ENCODE assay signal across 8 mouse cellular contexts in genomic region chr7:29290691-29291485, GRCm38 (mm10). TPM values are rescaled to one million over a fixed set of nuclear protein-coding genes. Genes with fewer than 3 reads are reported as not detected.
DNase-seq lines count a peak whose midpoint lies in the region; ATAC-seq lines count a peak whose summit lies in the region.

No protein-coding gene starts in this region.

- 37% methylated on average over 11 of the region's 11 CpGs for WGBS in kidney, embryonic 15.5 days
- 58% methylated on average over 11 of the region's 11 CpGs for WGBS in heart, embryonic 14.5 days
- WGBS in midbrain, embryonic 14.5 days, result 34% methylated on average over 11 of the region's 11 CpGs

- no peaks in the 10 kb centered on the region for H3K9me3 ChIP-seq in kidney, embryonic 15.5 days (replicated peaks)
- H3K9me3 ChIP-seq in heart, embryonic 14.5 days (ENCODE audit: control insufficient read depth, low read length), result no peaks in the 10 kb centered on the region
- H3K9me3 ChIP-seq in midbrain, embryonic 14.5 days (ENCODE audit: control insufficient read depth, low read length), result no peaks in the 10 kb centered on the region

- no peak for DNase-seq in kidney, postnatal 25 days
- DNase-seq in cerebellum, postnatal 10 days, result peak; percentile 63 to 79
- no peak for DNase-seq in midbrain, embryonic 14.5 days
- no peak for DNase-seq in gastrocnemius, postnatal 10 days
- DNase-seq in right cerebral cortex, postnatal 10 days (ENCODE audit: low spot score in 2 of 2), result no peak
- no peak for DNase-seq in thymus, postnatal 25 days

- H3K27ac ChIP-seq in kidney, embryonic 15.5 days, result peak overlapping the region; percentile 80
- peak overlapping the region in 1 of 2 experiments; percentile 57; a peak in 2 of 4 replicates for H3K27ac ChIP-seq in heart, embryonic 14.5 days (replicated peaks in 1 of 2; ENCODE audit: control insufficient read depth in 1 of 2, insufficient read depth in 1 of 2, low read depth in 2 of 2, low read length in 2 of 2)
- peak overlapping the region; percentile 32 for H3K27ac ChIP-seq in midbrain, embryonic 14.5 days (replicated peaks; ENCODE audit: low read depth, low read length)

- peak overlapping the region; percentile 96 for H3K4me2 ChIP-seq in kidney, embryonic 15.5 days
- peak overlapping the region; percentile 83; the same call in 1 of the 2 replicates for H3K4me2 ChIP-seq in heart, embryonic 14.5 days (ENCODE audit: low read length)
- H3K4me2 ChIP-seq in midbrain, embryonic 14.5 days (ENCODE audit: low read length), result no peak overlapping the region

- H3K4me3 ChIP-seq in kidney, embryonic 15.5 days (replicated peaks), result peak overlapping the region; percentile 61
- H3K4me3 ChIP-seq in heart, embryonic 14.5 days (ENCODE audit: control insufficient read depth in 1 of 2, insufficient read depth in 1 of 2, low read depth in 1 of 2, low read length in 2 of 2), result no peak overlapping the region
- H3K4me3 ChIP-seq in midbrain, embryonic 14.5 days (replicated peaks; ENCODE audit: low read depth, low read length), result no peak overlapping the region

- peaks cover 58% of the 10 kb centered on the region for H3K4me1 ChIP-seq in kidney, embryonic 15.5 days
- H3K4me1 ChIP-seq in heart, embryonic 14.5 days (ENCODE audit: control insufficient read depth in 2 of 2, insufficient read depth in 2 of 2, low read length in 2 of 2), result peaks cover 14 to 20% of the 10 kb centered on the region in 2 experiments; a peak in 3 of 4 replicates
- peaks cover 11% of the 10 kb centered on the region; the same call in 1 of the 2 replicates for H3K4me1 ChIP-seq in midbrain, embryonic 14.5 days (ENCODE audit: control insufficient read depth, insufficient read depth, low read length)

- no peak for ATAC-seq in kidney, embryonic 15.5 days (replicated peaks; ENCODE audit: low FRiP score)
- ATAC-seq in heart, embryonic 14.5 days (ENCODE audit: insufficient number of reproducible peaks, insufficient read depth, low FRiP score, low read depth), result no peak
- ATAC-seq in midbrain, embryonic 14.5 days (ENCODE audit: low FRiP score, low TSS enrichment), result no peak

- H3K9ac ChIP-seq in kidney, embryonic 15.5 days, result no peak overlapping the region
- no peak overlapping the region for H3K9ac ChIP-seq in heart, embryonic 14.5 days (ENCODE audit: low read length)
- no peak overlapping the region; the same call in 1 of the 2 replicates for H3K9ac ChIP-seq in midbrain, embryonic 14.5 days (replicated peaks; ENCODE audit: low read length)

- H3K36me3 ChIP-seq in kidney, embryonic 15.5 days, result no peaks in the 10 kb centered on the region
- no peaks in the 10 kb centered on the region for H3K36me3 ChIP-seq in heart, embryonic 14.5 days (ENCODE audit: control insufficient read depth, insufficient read depth, low read length)
- H3K36me3 ChIP-seq in midbrain, embryonic 14.5 days (ENCODE audit: control insufficient read depth, insufficient read depth, low read length), result no peaks in the 10 kb centered on the region

- H3K27me3 ChIP-seq in kidney, embryonic 15.5 days, result peaks cover 21% of the 10 kb centered on the region
- peaks cover 21% of the 10 kb centered on the region for H3K27me3 ChIP-seq in heart, embryonic 14.5 days (ENCODE audit: control insufficient read depth, insufficient read depth, low read length)
- no peaks in the 10 kb centered on the region for H3K27me3 ChIP-seq in midbrain, embryonic 14.5 days (ENCODE audit: control insufficient read depth, insufficient read depth, low read length)

RNA-seq across cellular contexts. Expression of gene Ppp1r14a, which starts 1.8 kb away (rescaled TPM):
- polyA plus RNA-seq in kidney, embryonic 15.5 days (2015; fragmentation: Nextera tagmentation; extraction: Ambion mirVana), result 21.0 and 23.7 TPM in 2 replicates
- polyA plus RNA-seq in heart, embryonic 14.5 days (2014; fragmentation: Nextera tagmentation; extraction: Ambion mirVana), result 11.8 TPM in 2 replicates
- polyA plus RNA-seq in midbrain, embryonic 14.5 days (2014; fragmentation: Nextera tagmentation; extraction: Ambion mirVana), result 0.94 and 3.9 TPM in 2 replicates
- total RNA-seq in gastrocnemius, postnatal 10 days (2021), result 10 to 100 TPM; 11.8 to 13.3 TPM

RNA-seq across cellular contexts. Expression of gene Spint2, which starts 9.2 kb away (rescaled TPM):
- 236 and 245 TPM in 2 replicates for polyA plus RNA-seq in kidney, embryonic 15.5 days (2015; fragmentation: Nextera tagmentation; extraction: Ambion mirVana)
- polyA plus RNA-seq in heart, embryonic 14.5 days (2014; fragmentation: Nextera tagmentation; extraction: Ambion mirVana), result 93.5 and 98.5 TPM in 2 replicates
- polyA plus RNA-seq in midbrain, embryonic 14.5 days (2014; fragmentation: Nextera tagmentation; extraction: Ambion mirVana), result 52.3 and 66.3 TPM in 2 replicates
- total RNA-seq in gastrocnemius, postnatal 10 days (2021), result 1 to 10 TPM; 6.6 to 8.2 TPM

RNA-seq across cellular contexts. Expression of gene Dpf1, which starts 12.9 kb away (rescaled TPM):
- 3.1 and 5.9 TPM in 2 replicates for polyA plus RNA-seq in kidney, embryonic 15.5 days (2015; fragmentation: Nextera tagmentation; extraction: Ambion mirVana)
- 0.54 and 1.5 TPM in 2 replicates for polyA plus RNA-seq in heart, embryonic 14.5 days (2014; fragmentation: Nextera tagmentation; extraction: Ambion mirVana)
- polyA plus RNA-seq in midbrain, embryonic 14.5 days (2014; fragmentation: Nextera tagmentation; extraction: Ambion mirVana), result 203 and 214 TPM in 2 replicates
- total RNA-seq in gastrocnemius, postnatal 10 days (2021), result 1 to 10 TPM; 3.4 to 3.8 TPM

RNA-seq across cellular contexts. Expression of gene 2200002D01Rik, which starts 42.6 kb away (rescaled TPM):
- polyA plus RNA-seq in kidney, embryonic 15.5 days (2015; fragmentation: Nextera tagmentation; extraction: Ambion mirVana), result 7.6 and 11.2 TPM in 2 replicates
- polyA plus RNA-seq in heart, embryonic 14.5 days (2014; fragmentation: Nextera tagmentation; extraction: Ambion mirVana), result 5.9 and 7.7 TPM in 2 replicates
- polyA plus RNA-seq in midbrain, embryonic 14.5 days (2014; fragmentation: Nextera tagmentation; extraction: Ambion mirVana), result 0.29 and 0.57 TPM in 2 replicates
- 1 to 10 TPM in 1 of 2 experiments, under 1 TPM in 1; 0.72 to 1.3 TPM for total RNA-seq in gastrocnemius, postnatal 10 days (2021)

RNA-seq across cellular contexts. Expression of gene Yif1b, which starts 52.8 kb away (rescaled TPM):
- 122 and 123 TPM in 2 replicates for polyA plus RNA-seq in kidney, embryonic 15.5 days (2015; fragmentation: Nextera tagmentation; extraction: Ambion mirVana)
- polyA plus RNA-seq in heart, embryonic 14.5 days (2014; fragmentation: Nextera tagmentation; extraction: Ambion mirVana), result 105 and 114 TPM in 2 replicates
- 86.6 and 107 TPM in 2 replicates for polyA plus RNA-seq in midbrain, embryonic 14.5 days (2014; fragmentation: Nextera tagmentation; extraction: Ambion mirVana)
- total RNA-seq in gastrocnemius, postnatal 10 days (2021), result 10 to 100 TPM; 48.8 to 50.6 TPM

Comparison
In these comparisons a context has a peak if more than half of its experiments do, and no peak if none do; other contexts are left out.
1. DNase-seq: peak in cerebellum, postnatal 10 days (2 of 2); none in kidney, postnatal 25 days (0 of 2), midbrain, embryonic 14.5 days (single experiment), gastrocnemius, postnatal 10 days (single experiment), right cerebral cortex, postnatal 10 days (0 of 2) and thymus, postnatal 25 days (single experiment).
2. RNA of gene Dpf1, which starts 12.9 kb away (polyA plus RNA-seq): 203 to 214 TPM in midbrain, embryonic 14.5 days; 3.1 to 5.9 TPM in kidney, embryonic 15.5 days and 0.54 to 1.5 TPM in heart, embryonic 14.5 days; every median in the first group is over 10 times any median in the second.